Mouse (Mus musculus): ENCODE results near the gene 4921509C19Rik.

GRCm38 (mm10) chr2:151525520-151525919 is 49.6 kb upstream of the 4921509C19Rik start:
- TF ChIP-seq EP300 (optimal IDR thresholded peaks at IDR 0.05) (no peak), CTCF (IDR thresholded peaks at IDR 0.05; ENCODE audit: low read depth) (no peak)
